Mouse (Mus musculus) macrophage (primary cell): ENCODE data around the gene Adamtsl3. TPM values are rescaled to one million over a fixed set of nuclear protein-coding genes. Genes with fewer than 3 reads are reported as not detected.

Experiments used
- H3K27ac ChIP-seq: fragments of 350-480 bp; formaldehyde crosslinking; 2 replicates; pipeline ENCODE4 v1.9.0; 2021
- H3K36me3 ChIP-seq: fragments of 350-480 bp; formaldehyde crosslinking; 2 replicates; pipeline ENCODE4 v1.9.0; 2021; ENCODE audit errors: inconsistent target
- H3K4me3 ChIP-seq: fragments of 350-480 bp; formaldehyde crosslinking; 2 replicates; pipeline ENCODE4 v1.9.0; 2021; ENCODE audit errors: inconsistent target
- H3K79me2 ChIP-seq: fragments of 350-480 bp; formaldehyde crosslinking; 2 replicates; pipeline ENCODE4 v1.9.0; 2021; ENCODE audit errors: inconsistent target
- WGBS: methylation state at CpG from one replicate; pipeline ENCODE4 v1.1.7; 2026; ENCODE audit warnings: inconsistent platforms; ENCODE audit not compliant: missing documents; 5-methylcytosine and 5-hydroxymethylcytosine counted together
- polyA plus RNA-seq: library from polyadenylated mRNA; stranded (reverse); fragments of 250-400 nt; gene quantifications from 3 replicates; pipeline ENCODE4 v1.2.4, GENCODE M21; 2018; ENCODE audit warnings: inconsistent platforms
- total RNA-seq, 78 experiments: library from RNA; depleted of rRNA; stranded (reverse); fragments of 250-400 nt; gene quantifications; 1 replicate in 9 of 78; 2 replicates in 24 of 78; 3 replicates in 43 of 78; 4 replicates in 2 of 78; pipeline ENCODE4 v1.2.4; 2018; ENCODE audit warnings: inconsistent platforms in 56 of 78

Gene Adamtsl3
- under 1 TPM in 1 of 26 experiments, not detected in 25; 0.63 TPM for total RNA-seq (2018; cell fraction: chromatin; rRNA removed)
- total RNA-seq (2018; cell fraction: cytosol; rRNA removed): not detected
- total RNA-seq (2018; cell fraction: nucleus; rRNA removed): under 1 TPM in 1 of 26 experiments, not detected in 25; 0.14 TPM
- not detected in 3 replicates for polyA plus RNA-seq

- Histone ChIP-seq H3K36me3 (no peaks in the 10 kb centered on the region), H3K4me3 (no peak within 1 kb of the TSS), H3K79me2 (no peaks in the 10 kb centered on the region), H3K27ac (no peak within 1 kb of the TSS)
- 3% methylated on average over 93 of the region's 95 CpGs for WGBS
Measured at GRCm38 (mm10) chr7:82335211-82336121, at the start of gene Adamtsl3. Gene Adamtsl3 (plus strand): TSS chr7:82335694.

- H3K4me3 ChIP-seq: no peak overlapping the region
- H3K36me3 ChIP-seq: no peaks in the 10 kb centered on the region
- WGBS: 95% methylated on average over 2 of the region's 2 CpGs
- H3K79me2 ChIP-seq: no peaks in the 10 kb centered on the region
- H3K27ac ChIP-seq: no peak overlapping the region
Measured at GRCm38 (mm10) chr7:82287242-82287641, 48.3 kb upstream of the Adamtsl3 start.

- Histone ChIP-seq H3K27ac (no peak overlapping the region), H3K79me2 (no peaks in the 10 kb centered on the region), H3K36me3 (no peaks in the 10 kb centered on the region), H3K4me3 (no peak overlapping the region)
- WGBS: 16% methylated on average over 7 of the region's 7 CpGs
Measured at GRCm38 (mm10) chr7:82293441-82293840, 42.1 kb upstream of the Adamtsl3 start.

GRCm38 (mm10) chr7:82294083-82294482, 41.4 kb upstream of the Adamtsl3 start:
- H3K4me3 ChIP-seq: no peak overlapping the region
- 64% methylated on average over 10 of the region's 10 CpGs for WGBS
- H3K27ac ChIP-seq: no peak overlapping the region
- H3K36me3 ChIP-seq: no peaks in the 10 kb centered on the region
- H3K79me2 ChIP-seq: no peaks in the 10 kb centered on the region

GRCm38 (mm10) chr7:82294611-82295010, 40.9 kb upstream of the Adamtsl3 start:
- H3K27ac ChIP-seq: no peak overlapping the region
- no peaks in the 10 kb centered on the region for H3K79me2 ChIP-seq
- 95% methylated on average over 2 of the region's 2 CpGs for WGBS

GRCm38 (mm10) chr7:82308398-82308797, 27.1 kb upstream of the Adamtsl3 start:
- H3K4me3 ChIP-seq: no peak overlapping the region
- no peaks in the 10 kb centered on the region for H3K79me2 ChIP-seq
- H3K36me3 ChIP-seq: no peaks in the 10 kb centered on the region
- WGBS: 87% methylated on average over 4 of the region's 4 CpGs
- H3K27ac ChIP-seq: no peak overlapping the region

More at GRCm38 (mm10) chr7:82294611-82295010, 40.9 kb upstream of the Adamtsl3 start:
- Histone ChIP-seq H3K4me3 (no peak overlapping the region), H3K36me3 (no peaks in the 10 kb centered on the region)

- Histone ChIP-seq H3K4me3 (no peak overlapping the region), H3K79me2 (no peaks in the 10 kb centered on the region), H3K36me3 (no peaks in the 10 kb centered on the region), H3K27ac (no peak overlapping the region)
- 82% methylated on average over 12 of the region's 12 CpGs for WGBS
Measured at GRCm38 (mm10) chr7:82318515-82318914, 17.0 kb upstream of the Adamtsl3 start.

- H3K36me3 ChIP-seq: no peaks in the 10 kb centered on the region
- no peak overlapping the region for H3K4me3 ChIP-seq
- H3K27ac ChIP-seq: no peak overlapping the region
- H3K79me2 ChIP-seq: no peaks in the 10 kb centered on the region
- 100% methylated on average over 1 of the region's 1 CpGs for WGBS
Measured at GRCm38 (mm10) chr7:82326616-82327015, 8.9 kb upstream of the Adamtsl3 start.

- 72% methylated on average over 4 of the region's 4 CpGs for WGBS
- no peak overlapping the region for H3K27ac ChIP-seq
- H3K36me3 ChIP-seq: no peaks in the 10 kb centered on the region
- no peak overlapping the region for H3K4me3 ChIP-seq
- no peaks in the 10 kb centered on the region for H3K79me2 ChIP-seq
Measured at GRCm38 (mm10) chr7:82327201-82327600, 8.3 kb upstream of the Adamtsl3 start.

GRCm38 (mm10) chr7:82327881-82328280, 7.6 kb upstream of the Adamtsl3 start:
- Histone ChIP-seq H3K79me2 (no peaks in the 10 kb centered on the region), H3K4me3 (no peak overlapping the region), H3K36me3 (no peaks in the 10 kb centered on the region), H3K27ac (no peak overlapping the region)
- 62% methylated on average over 5 of the region's 5 CpGs for WGBS

GRCm38 (mm10) chr7:82329831-82330230, 5.7 kb upstream of the Adamtsl3 start:
- 82% methylated on average over 4 of the region's 4 CpGs for WGBS
- H3K4me3 ChIP-seq: no peak overlapping the region
- H3K36me3 ChIP-seq: no peaks in the 10 kb centered on the region
- no peaks in the 10 kb centered on the region for H3K79me2 ChIP-seq
- no peak overlapping the region for H3K27ac ChIP-seq

- no peak overlapping the region for H3K27ac ChIP-seq
- WGBS: 40% methylated on average over 6 of the region's 6 CpGs
- H3K79me2 ChIP-seq: no peaks in the 10 kb centered on the region
- H3K4me3 ChIP-seq: no peak overlapping the region
- H3K36me3 ChIP-seq: no peaks in the 10 kb centered on the region
Measured at GRCm38 (mm10) chr7:82330860-82331259, 4.6 kb upstream of the Adamtsl3 start.

- H3K36me3 ChIP-seq: no peaks in the 10 kb centered on the region
- H3K79me2 ChIP-seq: no peaks in the 10 kb centered on the region
- 75% methylated on average over 1 of the region's 1 CpGs for WGBS
- no peak overlapping the region for H3K4me3 ChIP-seq
- H3K27ac ChIP-seq: no peak overlapping the region
Measured at GRCm38 (mm10) chr7:82334000-82334399, 1.5 kb upstream of the Adamtsl3 start.

- H3K4me3 ChIP-seq: no peak overlapping the region
- no peak overlapping the region for H3K27ac ChIP-seq
- H3K79me2 ChIP-seq: no peaks in the 10 kb centered on the region
- H3K36me3 ChIP-seq: no peaks in the 10 kb centered on the region
- WGBS: 6% methylated on average over 34 of the region's 34 CpGs
Measured at GRCm38 (mm10) chr7:82336132-82336531, 638 bp downstream of the Adamtsl3 start.

- Histone ChIP-seq H3K4me3 (no peak overlapping the region), H3K79me2 (no peaks in the 10 kb centered on the region), H3K27ac (no peak overlapping the region), H3K36me3 (no peaks in the 10 kb centered on the region)
- 92% methylated on average over 9 of the region's 9 CpGs for WGBS
Measured at GRCm38 (mm10) chr7:82338121-82338520, 2.6 kb downstream of the Adamtsl3 start.
